Mouse (Mus musculus) kidney, embryonic 16.5 days (tissue): Measurements from ENCODE around the gene Cadm2. TPM values are rescaled to one million over a fixed set of nuclear protein-coding genes. Genes with fewer than 3 reads are reported as not detected.

Experiments
- ATAC-seq: fragments of 200-750 bp; cut with Nextera tagmentation; 2 replicates; pipeline ENCODE4 v1.8.0; 2017; ENCODE audit warnings: moderate TSS enrichment; ENCODE audit not compliant: low FRiP score, low TSS enrichment
- H3K27ac ChIP-seq: fragments of 300-500 bp; sonication (generic); 2 replicates; pipeline ENCODE4 v1.5.1; 2014; ENCODE audit warnings: low read length
- H3K27me3 ChIP-seq: fragments of 300-500 bp; sonication (generic); 2 replicates; pipeline ENCODE4 v1.6.1; 2014; ENCODE audit warnings: low read length, control low read depth, mixed read lengths; ENCODE audit not compliant: insufficient read depth
- H3K36me3 ChIP-seq: fragments of 300-500 bp; sonication (generic); 2 replicates; pipeline ENCODE4 v1.6.1; 2014; ENCODE audit warnings: low read length, control low read depth, mixed read lengths; ENCODE audit not compliant: insufficient read depth
- H3K4me1 ChIP-seq: fragments of 300-500 bp; sonication (generic); 2 replicates; pipeline ENCODE4 v1.6.1; 2014; ENCODE audit warnings: low read length, control low read depth, mixed read lengths; ENCODE audit not compliant: insufficient read depth
- H3K4me2 ChIP-seq: fragments of 300-500 bp; sonication (generic); replicated peaks from 2 replicates; pipeline ENCODE4 v1.6.1; 2014; ENCODE audit warnings: low read depth, low read length
- H3K4me3 ChIP-seq: fragments of 300-500 bp; sonication (generic); 2 replicates; pipeline ENCODE4 v1.5.1; 2014; ENCODE audit warnings: mild to moderate bottlenecking, low read length
- H3K9ac ChIP-seq: fragments of 300-500 bp; sonication (generic); replicated peaks from 2 replicates; pipeline ENCODE4 v1.6.1; 2014; ENCODE audit warnings: low read length
- H3K9me3 ChIP-seq: fragments of 300-500 bp; sonication (generic); 2 replicates; pipeline ENCODE4 v1.6.1; 2016; ENCODE audit warnings: low read length, control low read depth
- WGBS: fragments of 180-500 bp; shearing (Covaris S2); extraction: QIAGEN DNeasy Blood & Tissue Kit; methylation state at CpG from one replicate; pipeline ENCODE4 v1.1.7; 2014; 5-methylcytosine and 5-hydroxymethylcytosine counted together
- polyA plus RNA-seq: library from polyadenylated mRNA; unstranded; fragments of >200 nt; fragmentation: Nextera tagmentation; extraction: Ambion mirVana; gene quantifications from 2 replicates; pipeline ENCODE4 v1.2.1, GENCODE M21; 2015

Cadm2 gene
- polyA plus RNA-seq, 1 experiment from 2014 or later, result not detected

GRCm38 (mm10) chr16:66627527-66627926 lies 993.2 kb downstream of the Cadm2 start:
- no peak overlapping the region for H3K27ac ChIP-seq

GRCm38 (mm10) chr16:66622423-66622822 lies 998.3 kb downstream of the Cadm2 start:
- Histone ChIP-seq H3K36me3 (no peaks in the 10 kb centered on the region), H3K9me3 (no peaks in the 10 kb centered on the region)
- 39% methylated on average over 1 of the region's 1 CpGs for WGBS

More at GRCm38 (mm10) chr16:66627527-66627926, 993.2 kb downstream of the Cadm2 start:
- Histone ChIP-seq H3K36me3 (no peaks in the 10 kb centered on the region), H3K27me3 (no peaks in the 10 kb centered on the region), H3K4me1 (no peaks in the 10 kb centered on the region), H3K4me2 (no peak overlapping the region), H3K4me3 (no peak overlapping the region), H3K9me3 (no peaks in the 10 kb centered on the region), H3K9ac (no peak overlapping the region)
- ATAC-seq, result no peak

GRCm38 (mm10) chr16:66612624-66613023 lies 1008.1 kb downstream of the Cadm2 start:
- no peaks in the 10 kb centered on the region for H3K4me1 ChIP-seq
- no peaks in the 10 kb centered on the region for H3K36me3 ChIP-seq
- H3K9ac ChIP-seq, result no peak overlapping the region
- 81% methylated on average over 5 of the region's 5 CpGs for WGBS
- ATAC-seq, result no peak
- H3K27me3 ChIP-seq, result no peaks in the 10 kb centered on the region
- H3K4me3 ChIP-seq, result no peak overlapping the region
- H3K9me3 ChIP-seq, result no peaks in the 10 kb centered on the region
- H3K4me2 ChIP-seq, result no peak overlapping the region
- H3K27ac ChIP-seq, result no peak overlapping the region

More at GRCm38 (mm10) chr16:66622423-66622822, 998.3 kb downstream of the Cadm2 start:
- Histone ChIP-seq H3K4me1 (no peaks in the 10 kb centered on the region), H3K27ac (no peak overlapping the region), H3K27me3 (no peaks in the 10 kb centered on the region), H3K9ac (no peak overlapping the region), H3K4me3 (no peak overlapping the region), H3K4me2 (no peak overlapping the region)
- no peak for ATAC-seq
